Mouse (Mus musculus): ENCODE data around the gene Tbc1d8b. TPM values are rescaled to one million over a fixed set of nuclear protein-coding genes. Genes with fewer than 3 reads are reported as not detected.

Gene Tbc1d8b
- polyA plus RNA-seq, 1 experiment from 2014 or later, result 0.68 TPM

Other genes starting within 250 kb of the Tbc1d8b start
- gene D330045A20Rik, start 204.6 kb upstream of the Tbc1d8b start, polyA plus RNA-seq (2015; fragmentation: Nextera tagmentation; extraction: Ambion mirVana), result 1.1 and 1.6 TPM in 2 replicates
- gene Rnf128, start 121.7 kb upstream of the Tbc1d8b start, polyA plus RNA-seq (2015; fragmentation: Nextera tagmentation; extraction: Ambion mirVana), result 34.1 and 40.5 TPM in 2 replicates
- 0.14 TPM in 1 of 2 replicates, not detected in the other for gene Gm15013, start 29.5 kb downstream of the Tbc1d8b start, polyA plus RNA-seq (2015; fragmentation: Nextera tagmentation; extraction: Ambion mirVana)
- not detected in 2 replicates for gene Ripply1, start 97.4 kb downstream of the Tbc1d8b start, polyA plus RNA-seq (2015; fragmentation: Nextera tagmentation; extraction: Ambion mirVana)
- gene Cldn2, start 115.8 kb downstream of the Tbc1d8b start, polyA plus RNA-seq (2015; fragmentation: Nextera tagmentation; extraction: Ambion mirVana), result 0.25 and 0.32 TPM in 2 replicates
- gene Morc4, start 186.7 kb downstream of the Tbc1d8b start, polyA plus RNA-seq (2015; fragmentation: Nextera tagmentation; extraction: Ambion mirVana), result 11.3 and 15.0 TPM in 2 replicates

All from liver, embryonic 13.5 days (tissue).